Mouse (Mus musculus) megakaryocyte, adult 5-6 weeks (primary cell): Measurements from ENCODE around the gene Cep128. TPM values are rescaled to one million over a fixed set of nuclear protein-coding genes. Genes with fewer than 3 reads are reported as not detected.

Source experiments
- ATAC-seq: 2 replicates; pipeline ENCODE4 v1.8.0; 2016; ENCODE audit warnings: mild to moderate bottlenecking, inconsistent platforms; ENCODE audit not compliant: poor library complexity, severe bottlenecking
- total RNA-seq, 2 experiments: library from RNA; stranded (forward) in 1 of 2; stranded (reverse) in 1 of 2; fragments of 153-499, 151-499 nt in 1 of 2; fragments of 221-1000, 200-1000 nt in 1 of 2; gene quantifications; 2 replicates each; pipeline versions ENCODE4 v1.2.3 to v1.2.4; 2015 to 2017

Gene Cep128
- total RNA-seq, 2 experiments from 2014 or later = 30.8 to 38.2 TPM

- no peak for ATAC-seq
These were observed 199.6 kb downstream of the Cep128 start for GRCm38 (mm10) chr12:91184616-91185015.

GRCm38 (mm10) chr12:91183928-91184327 lies 200.3 kb downstream of the Cep128 start:
- 0 out of 2 replicates have a peak, but pooled peaks have one; percentile 4 for ATAC-seq

- peak; percentile 98 for ATAC-seq
These were observed 200.8 kb downstream of the Cep128 start for GRCm38 (mm10) chr12:91183304-91183855.

- no peak for ATAC-seq
These were observed 207.2 kb downstream of the Cep128 start for GRCm38 (mm10) chr12:91176808-91177526.

GRCm38 (mm10) chr12:91171613-91172012 lies 212.6 kb downstream of the Cep128 start:
- no peak for ATAC-seq

DNA sequence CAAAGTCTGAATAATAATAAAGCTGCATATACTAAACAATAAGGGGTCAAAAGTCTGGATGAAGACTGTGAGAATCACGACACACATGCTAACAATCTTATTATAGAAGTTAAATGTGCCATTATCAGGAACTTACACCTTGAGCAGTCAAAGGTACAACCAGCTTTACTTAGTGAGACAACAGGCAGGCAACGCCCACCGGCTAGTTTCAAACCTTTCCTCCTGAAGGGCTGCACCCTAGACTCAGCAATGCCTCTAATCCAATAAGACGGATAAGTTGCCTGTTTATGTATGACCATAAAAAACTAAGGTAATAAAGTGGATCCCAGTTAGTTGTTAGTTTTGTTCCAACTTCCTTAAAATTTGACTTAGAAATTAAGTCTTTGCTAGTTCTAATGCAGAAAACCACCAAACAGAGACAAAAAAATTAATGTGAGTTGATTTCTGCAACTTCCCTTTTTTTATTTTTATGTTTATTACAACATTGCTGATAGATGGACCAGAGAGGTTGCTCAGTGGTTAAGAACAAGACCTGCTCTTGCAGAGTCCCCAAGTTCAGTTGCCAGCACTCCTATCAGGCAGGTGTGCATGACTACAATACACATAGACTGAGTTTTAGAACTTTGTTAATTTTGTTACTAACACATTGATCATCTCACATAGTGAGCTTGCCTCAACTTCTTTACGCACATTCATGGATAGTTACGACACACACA lies 223.0 kb downstream of the Cep128 start:
- peak; percentile 59 for ATAC-seq

DNA sequence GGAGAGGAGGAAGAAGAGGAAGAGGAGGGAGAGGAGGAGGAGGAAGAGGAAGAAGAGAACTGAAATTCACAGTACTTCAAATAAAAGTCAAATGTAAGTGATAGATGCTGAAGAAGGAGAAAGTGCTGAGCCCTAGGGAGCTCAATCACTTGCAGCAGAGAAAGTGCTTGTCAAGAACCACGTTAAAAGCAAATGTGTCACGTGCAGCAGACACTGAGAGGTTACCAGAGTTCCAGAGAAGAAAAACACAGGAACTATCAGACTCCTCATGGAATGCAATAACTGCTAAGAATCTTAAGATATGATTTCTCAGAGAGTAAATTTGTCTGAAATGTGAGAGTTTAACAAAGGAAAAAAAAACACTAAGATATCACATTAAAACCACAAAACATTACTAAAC lies 225.7 kb downstream of the Cep128 start:
- ATAC-seq = no peak

DNA sequence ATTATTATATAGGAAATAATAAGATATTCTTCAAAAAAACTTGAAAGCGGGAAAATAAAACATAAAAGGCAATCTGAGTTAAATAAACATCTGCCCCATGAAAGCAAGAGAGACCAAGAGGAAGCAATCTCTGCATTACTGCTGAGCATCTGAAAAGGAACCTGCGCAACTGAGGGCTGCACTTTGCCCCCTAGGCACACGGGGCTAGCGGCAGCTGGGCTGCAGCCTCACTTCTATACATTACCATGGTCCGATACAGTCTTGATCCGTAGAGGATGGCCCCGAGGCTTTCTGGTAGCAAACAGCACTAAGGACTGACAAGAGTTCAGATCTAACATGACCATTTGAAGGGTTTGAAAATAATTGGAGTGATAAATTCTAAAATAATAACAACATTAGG lies 230.2 kb downstream of the Cep128 start:
- no peak for ATAC-seq

DNA sequence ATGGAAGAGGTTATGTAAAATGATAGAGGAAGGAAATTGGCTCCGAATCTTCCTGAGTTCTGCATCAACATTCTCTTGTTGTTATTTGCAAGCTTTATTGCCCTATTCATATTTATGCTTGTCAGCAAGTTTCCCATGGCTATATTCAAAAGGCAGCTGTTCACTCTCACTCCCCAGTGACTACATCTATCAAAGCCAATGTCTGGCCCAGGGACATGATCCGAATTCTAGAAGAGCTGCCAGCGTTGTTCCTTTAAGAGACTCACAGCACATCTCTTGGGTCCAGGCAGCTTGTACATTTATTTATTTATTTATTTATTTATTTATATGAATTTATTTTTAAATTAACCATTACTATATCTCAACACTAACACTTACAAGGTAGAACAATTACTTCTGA lies 235.1 kb downstream of the Cep128 start:
- ATAC-seq = no peak

DNA sequence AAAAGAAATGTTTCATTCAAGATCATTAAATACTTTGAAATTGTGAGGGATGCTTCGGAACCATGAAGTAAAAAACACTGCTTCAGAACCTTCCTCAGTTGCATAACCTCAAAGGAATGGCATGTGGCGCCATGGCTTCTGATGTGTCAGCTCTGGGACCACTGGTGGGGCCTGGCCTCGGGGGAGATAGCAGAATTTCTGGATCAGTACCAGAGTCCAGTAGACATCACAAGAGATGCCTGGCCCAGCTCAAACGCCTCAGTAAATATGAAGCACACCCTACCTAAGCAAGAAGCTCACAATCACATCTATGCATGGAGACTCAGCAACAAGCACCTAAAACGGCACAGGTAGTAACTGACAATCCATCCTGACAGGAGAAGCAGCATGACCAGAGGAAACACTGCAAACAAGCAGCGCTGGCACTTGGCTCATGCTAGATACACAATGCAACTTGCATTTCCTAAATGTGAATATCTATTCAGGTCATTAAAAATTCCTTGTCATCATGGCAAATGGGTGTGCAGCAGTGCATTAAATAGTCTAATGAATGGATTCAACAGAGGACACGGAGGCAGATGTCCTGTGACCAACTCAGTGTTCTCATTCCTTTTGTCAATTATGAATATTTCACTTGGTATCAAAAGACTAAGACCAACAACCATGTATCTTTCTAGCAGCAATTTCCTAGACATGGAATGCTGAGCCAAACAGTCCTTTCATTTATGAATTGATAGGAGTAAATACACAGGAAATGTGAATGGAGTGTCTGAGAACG lies 249.3 kb downstream of the Cep128 start:
- ATAC-seq = no peak

- ATAC-seq = no peak
These were observed 269.2 kb downstream of the Cep128 start for GRCm38 (mm10) chr12:91115054-91115453.

DNA sequence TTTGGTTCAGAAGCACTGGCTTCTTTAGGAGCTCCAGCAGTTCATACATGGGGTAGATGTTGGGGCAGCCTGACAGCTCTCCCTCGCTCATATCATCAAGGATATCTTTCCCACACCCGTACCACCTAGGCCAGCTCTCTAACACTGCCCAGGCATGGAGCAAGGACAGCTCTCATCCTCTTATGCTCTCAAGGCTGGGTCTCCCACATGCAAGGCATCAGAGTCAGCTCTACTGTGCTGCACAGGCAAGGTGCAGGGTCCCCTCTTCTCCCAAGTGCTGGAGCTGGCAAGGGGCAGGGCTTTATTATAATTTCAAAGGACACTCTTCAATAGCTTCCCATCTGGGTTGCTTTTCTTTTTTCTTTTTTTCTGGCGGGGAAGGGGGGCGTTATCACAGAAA lies 280.9 kb downstream of the Cep128 start:
- no peak for ATAC-seq

DNA sequence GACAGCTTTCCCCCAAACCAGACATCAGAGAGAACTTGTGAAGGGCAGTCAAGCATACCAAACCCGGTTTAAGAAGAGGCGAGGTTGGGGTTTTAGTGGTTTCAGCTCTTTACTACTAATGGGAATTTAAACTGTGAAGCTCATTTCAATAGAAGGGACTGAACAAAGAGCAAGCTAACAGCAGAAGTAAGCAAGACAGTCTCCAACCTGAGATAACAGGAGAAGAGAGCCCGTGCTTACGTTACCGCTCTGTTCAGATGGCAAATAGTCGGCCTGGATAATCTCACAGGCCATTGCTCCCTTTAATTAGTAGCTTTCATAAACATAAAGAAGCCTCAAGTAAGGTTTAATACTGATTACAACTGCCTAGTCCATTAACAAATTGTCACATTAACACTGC lies 286.3 kb downstream of the Cep128 start:
- no peak for ATAC-seq

GRCm38 (mm10) chr12:91096197-91096596 lies 288.0 kb downstream of the Cep128 start:
- no peak for ATAC-seq

DNA sequence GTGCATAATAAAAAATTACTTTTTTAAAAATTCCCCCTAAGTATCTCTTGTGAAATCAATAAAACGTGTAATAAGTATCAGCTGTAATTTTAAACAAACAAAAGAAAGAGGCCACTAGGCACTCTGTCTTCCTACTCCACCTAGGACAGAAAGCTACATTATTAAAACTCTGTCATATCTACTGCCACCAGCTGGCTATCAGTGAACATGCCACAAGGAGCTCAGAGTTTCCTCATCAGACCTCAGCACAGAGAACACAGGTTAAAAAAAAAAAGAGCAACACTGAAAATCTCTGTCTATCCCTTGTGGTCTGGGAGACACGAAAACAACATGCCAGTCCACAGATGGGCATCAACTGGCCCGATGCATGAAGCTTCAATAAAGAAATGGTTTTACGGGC lies 295.9 kb downstream of the Cep128 start:
- no peak for ATAC-seq

DNA sequence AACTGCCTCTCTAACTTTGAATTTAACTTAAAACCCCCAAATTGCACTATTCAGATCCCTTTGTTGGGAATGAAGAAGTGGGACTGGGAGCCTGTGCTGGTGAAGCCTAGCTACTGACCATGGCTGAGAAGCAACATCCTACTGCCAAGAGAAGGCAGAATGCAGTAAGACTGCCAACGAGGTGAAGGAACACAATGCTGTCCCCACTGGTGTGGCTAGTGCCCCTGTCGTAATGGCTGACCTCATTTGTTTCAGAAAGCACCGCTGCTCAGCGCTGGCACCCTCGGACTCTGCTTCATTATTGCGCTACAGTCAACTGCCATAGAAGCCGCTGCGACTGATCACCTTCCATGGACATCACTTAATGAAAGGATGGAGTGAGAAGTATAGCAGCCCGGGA lies 298.2 kb downstream of the Cep128 start:
- 0 out of 2 replicates have a peak, but pooled peaks have one; percentile 3 for ATAC-seq

DNA sequence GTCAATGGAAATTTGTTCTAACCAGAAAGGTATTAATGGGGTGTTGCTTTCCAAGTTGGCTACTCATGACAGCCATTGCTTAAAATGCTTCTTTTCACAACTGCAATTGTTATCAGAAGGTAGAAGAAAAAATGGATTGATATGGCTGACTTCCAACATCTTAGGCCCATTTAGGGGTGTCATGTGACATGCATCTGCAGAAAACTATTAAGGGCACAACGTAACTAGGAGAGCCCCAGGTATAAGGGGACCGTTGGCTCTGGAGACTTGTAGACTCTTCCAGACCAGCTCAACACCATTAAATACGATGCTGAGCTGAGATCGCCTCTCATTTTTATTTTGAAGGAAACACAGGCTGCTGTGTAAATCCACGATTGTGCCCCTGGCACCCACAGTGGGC lies 308.6 kb downstream of the Cep128 start:
- no peak for ATAC-seq

- ATAC-seq = no peak
These were observed 313.6 kb downstream of the Cep128 start for GRCm38 (mm10) chr12:91070551-91071045.

DNA sequence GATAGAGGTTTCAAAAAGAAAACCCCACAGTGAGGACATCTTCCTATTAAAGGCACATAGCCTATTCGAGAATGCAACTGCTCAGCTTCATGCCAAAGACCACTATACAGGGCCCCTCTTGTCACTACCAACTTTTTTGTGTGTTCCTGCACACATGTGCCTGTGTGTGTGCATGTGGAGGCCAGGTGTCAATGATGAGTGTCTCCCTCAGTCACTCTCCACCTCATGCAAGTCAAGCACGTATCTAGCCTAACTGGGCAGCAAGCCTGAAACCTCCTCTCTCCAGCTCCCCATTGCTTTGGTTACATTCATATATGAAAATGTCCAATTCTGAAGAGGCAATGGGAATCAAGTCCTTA lies 317.1 kb downstream of the Cep128 start:
- no peak for ATAC-seq

- ATAC-seq = no peak
These were observed 317.7 kb downstream of the Cep128 start for GRCm38 (mm10) chr12:91066286-91067082.
